Mouse (Mus musculus): ENCODE results near the gene Tmem9b. TPM values are rescaled to one million over a fixed set of nuclear protein-coding genes. Genes with fewer than 3 reads are reported as not detected.

Tmem9b gene
- polyA plus RNA-seq, 1 experiment from 2014 or later = 49.8 TPM

- Histone ChIP-seq H3K36me3 (replicated peaks) (no peaks in the 10 kb centered on the region), H3K9ac (no peak overlapping the region), H3K4me2 (peak overlapping the region; percentile 68; the same call in 1 of the 2 replicates), H3K27me3 (peaks cover 9% of the 10 kb centered on the region), H3K4me1 (peaks cover 9% of the 10 kb centered on the region; the same call in 1 of the 2 replicates), H3K4me3 (replicated peaks) (peak overlapping the region; percentile 70; the same call in 1 of the 2 replicates), H3K9me3 (no peaks in the 10 kb centered on the region), H3K27ac (no peak overlapping the region)
- 32% methylated on average over 4 of the region's 4 CpGs for WGBS
- no peak for ATAC-seq (ENCODE audit: low FRiP score)
Measured at GRCm38 (mm10) chr7:109702721-109703120, 50.0 kb downstream of the Tmem9b start.

DNA sequence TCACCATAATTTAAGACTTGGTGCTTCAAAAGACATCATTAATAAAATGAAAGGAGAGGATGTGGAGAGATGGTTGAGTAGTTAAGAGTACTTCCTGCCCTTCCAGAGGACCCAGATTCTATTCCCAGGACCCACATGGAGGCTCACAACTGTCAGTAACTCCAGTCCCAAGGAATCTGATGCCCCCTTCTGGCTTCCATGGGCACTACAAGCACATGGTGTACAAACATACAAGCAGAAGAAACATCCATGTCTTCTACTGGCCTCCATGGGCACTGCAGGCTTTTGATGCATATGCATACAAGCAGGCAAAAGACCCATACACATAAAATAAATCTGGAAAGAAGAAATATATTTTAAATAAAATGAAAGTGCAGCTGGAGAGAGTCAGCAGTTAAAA lies 52.5 kb downstream of the Tmem9b start:
- Histone ChIP-seq H3K4me2 (no peak overlapping the region), H3K9me3 (no peaks in the 10 kb centered on the region), H3K4me3 (replicated peaks) (no peak overlapping the region), H3K9ac (no peak overlapping the region), H3K4me1 (peaks cover 5% of the 10 kb centered on the region; the same call in 1 of the 2 replicates), H3K36me3 (replicated peaks) (no peaks in the 10 kb centered on the region), H3K27ac (no peak overlapping the region), H3K27me3 (peaks cover 9% of the 10 kb centered on the region)
- no peak for ATAC-seq (ENCODE audit: low FRiP score)

- H3K36me3 ChIP-seq (replicated peaks) = no peaks in the 10 kb centered on the region
Measured at GRCm38 (mm10) chr7:109695339-109695726, 57.3 kb downstream of the Tmem9b start.

DNA sequence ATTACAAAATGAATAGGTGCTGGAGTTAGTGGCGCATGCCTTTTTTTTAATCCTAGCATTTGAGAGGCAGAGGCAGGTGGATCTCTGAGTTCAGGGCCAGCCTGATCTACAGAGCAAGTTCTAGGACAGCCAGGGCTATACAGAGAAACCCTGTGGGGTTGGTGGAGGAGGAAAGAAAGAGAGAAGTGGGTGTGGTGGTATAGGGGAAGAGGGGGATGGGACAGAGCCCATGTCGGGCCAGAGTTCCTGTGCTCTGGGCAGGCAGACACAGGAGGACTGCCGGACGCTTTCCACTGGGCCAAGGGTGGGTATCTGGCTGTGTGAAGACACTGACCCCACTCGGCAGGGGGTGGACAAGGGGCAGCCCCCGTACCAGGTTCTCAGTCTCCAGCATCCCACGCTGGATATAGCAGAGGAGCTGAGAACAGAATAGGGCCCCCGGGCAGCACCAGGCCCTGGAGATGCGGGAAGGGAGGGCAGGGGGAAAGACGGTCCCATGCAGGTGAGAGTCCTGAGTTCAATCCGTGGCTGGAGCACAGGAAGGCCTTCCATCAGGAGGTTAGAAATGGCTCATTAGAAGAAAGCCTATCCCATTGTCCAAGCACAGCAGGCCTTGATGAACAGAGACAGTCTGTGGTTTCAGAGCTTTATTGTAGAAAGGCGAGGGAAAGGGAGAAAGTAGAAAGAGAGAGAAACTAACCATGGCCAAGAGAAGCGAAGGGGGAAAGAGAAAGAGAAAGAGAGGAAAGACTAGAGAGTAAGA lies 57.9 kb downstream of the Tmem9b start:
- ATAC-seq (ENCODE audit: low FRiP score) = no peak
- Histone ChIP-seq H3K36me3 (replicated peaks) (no peaks in the 10 kb centered on the region), H3K27ac (no peak overlapping the region), H3K4me2 (no peak overlapping the region), H3K27me3 (no peaks in the 10 kb centered on the region), H3K4me3 (replicated peaks) (no peak overlapping the region), H3K9ac (no peak overlapping the region), H3K4me1 (no peaks in the 10 kb centered on the region), H3K9me3 (no peaks in the 10 kb centered on the region)
- 80% methylated on average over 13 of the region's 13 CpGs for WGBS

More at GRCm38 (mm10) chr7:109695339-109695726, 57.3 kb downstream of the Tmem9b start:
- no peak overlapping the region for H3K9ac ChIP-seq
- H3K4me1 ChIP-seq = no peaks in the 10 kb centered on the region
- no peak for ATAC-seq (ENCODE audit: low FRiP score)
- WGBS = 93% methylated on average over 10 of the region's 10 CpGs
- H3K9me3 ChIP-seq = no peaks in the 10 kb centered on the region
- no peak overlapping the region for H3K4me3 ChIP-seq (replicated peaks)
- no peaks in the 10 kb centered on the region for H3K27me3 ChIP-seq
- H3K27ac ChIP-seq = no peak overlapping the region
- H3K4me2 ChIP-seq = no peak overlapping the region

DNA sequence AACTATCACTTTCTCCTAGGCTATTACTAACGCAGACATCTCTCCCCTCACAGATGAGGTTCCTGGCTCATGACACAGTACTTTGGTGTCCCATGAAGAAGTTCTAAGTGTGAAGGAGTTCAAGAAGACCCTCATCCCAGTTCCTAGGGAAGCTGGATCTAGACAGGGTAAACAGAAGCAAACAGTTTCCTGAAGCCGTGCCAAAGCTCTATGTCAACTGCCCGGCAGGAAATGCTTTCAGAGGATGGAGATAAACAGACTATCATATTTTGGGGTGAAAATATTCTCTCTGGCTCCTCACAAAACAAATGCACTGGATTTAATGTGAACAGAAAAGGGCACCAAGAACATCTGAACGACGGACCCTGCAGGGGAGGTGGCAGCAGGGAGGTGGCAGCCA lies 61.7 kb downstream of the Tmem9b start:
- no peak for ATAC-seq (ENCODE audit: low FRiP score)
- Histone ChIP-seq H3K27me3 (no peaks in the 10 kb centered on the region), H3K9me3 (no peaks in the 10 kb centered on the region), H3K36me3 (replicated peaks) (no peaks in the 10 kb centered on the region), H3K4me1 (peaks cover 8% of the 10 kb centered on the region; the same call in 1 of the 2 replicates), H3K9ac (no peak overlapping the region), H3K4me2 (no peak overlapping the region), H3K27ac (no peak overlapping the region), H3K4me3 (replicated peaks) (no peak overlapping the region)
- 87% methylated on average over 5 of the region's 5 CpGs for WGBS

- no peak overlapping the region for H3K4me3 ChIP-seq (replicated peaks)
- H3K4me2 ChIP-seq = no peak overlapping the region
- WGBS = 85% methylated on average over 3 of the region's 3 CpGs
- no peak for ATAC-seq (ENCODE audit: low FRiP score)
- H3K27ac ChIP-seq = no peak overlapping the region
- H3K9ac ChIP-seq = no peak overlapping the region
- no peaks in the 10 kb centered on the region for H3K36me3 ChIP-seq (replicated peaks)
- H3K9me3 ChIP-seq = no peaks in the 10 kb centered on the region
- no peaks in the 10 kb centered on the region for H3K27me3 ChIP-seq
- H3K4me1 ChIP-seq = peaks cover 8% of the 10 kb centered on the region; the same call in 1 of the 2 replicates
Measured at GRCm38 (mm10) chr7:109690101-109690500, 62.6 kb downstream of the Tmem9b start.

DNA sequence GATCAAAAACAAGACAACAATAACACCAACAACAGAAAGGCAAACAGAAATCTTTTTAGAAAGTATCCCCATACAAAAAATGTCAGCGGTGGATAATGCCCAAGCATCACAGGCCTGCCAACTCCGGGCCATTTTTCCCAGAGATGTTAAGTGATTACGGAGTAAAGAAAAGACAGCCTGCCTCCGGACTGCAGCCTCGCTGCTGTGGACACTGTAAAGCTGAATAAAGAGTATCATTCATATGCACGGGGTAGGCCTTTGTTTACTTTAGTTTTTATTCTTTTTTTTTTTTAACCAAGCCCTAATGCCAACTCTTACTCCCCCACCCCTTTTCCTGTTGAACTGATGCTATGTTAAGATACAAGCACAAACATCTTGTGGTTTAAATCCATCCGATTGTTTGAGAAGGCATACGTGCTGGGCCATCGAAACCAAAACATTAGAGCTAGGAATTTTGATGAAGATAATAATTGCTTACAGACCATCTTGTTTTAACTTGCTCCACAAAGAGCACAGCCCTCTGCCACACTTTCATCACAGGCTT lies 66.0 kb downstream of the Tmem9b start:
- ATAC-seq (ENCODE audit: low FRiP score) = no peak
- Histone ChIP-seq H3K4me1 (peaks cover 8% of the 10 kb centered on the region; the same call in 1 of the 2 replicates), H3K9ac (no peak overlapping the region), H3K9me3 (no peaks in the 10 kb centered on the region), H3K36me3 (replicated peaks) (no peaks in the 10 kb centered on the region), H3K27me3 (no peaks in the 10 kb centered on the region), H3K27ac (no peak overlapping the region), H3K4me2 (no peak overlapping the region), H3K4me3 (replicated peaks) (no peak overlapping the region)
- 25% methylated on average over 9 of the region's 9 CpGs for WGBS

Other genes with a start within 250 kb of the Tmem9b start
- 0.64 and 1.6 TPM in 2 replicates for gene Trim66, start 244.7 kb downstream of the Tmem9b start, polyA plus RNA-seq (2016; fragmentation: Nextera tagmentation; extraction: Ambion mirVana)
- 97.2 and 98.3 TPM in 2 replicates for gene Rpl27a, start 233.7 kb downstream of the Tmem9b start, polyA plus RNA-seq (2016; fragmentation: Nextera tagmentation; extraction: Ambion mirVana)
- 24.6 and 26.0 TPM in 2 replicates for gene St5, start 49.3 kb downstream of the Tmem9b start, polyA plus RNA-seq (2016; fragmentation: Nextera tagmentation; extraction: Ambion mirVana)
- gene Akip1, start 49.2 kb downstream of the Tmem9b start, polyA plus RNA-seq (2016; fragmentation: Nextera tagmentation; extraction: Ambion mirVana) = 15.6 and 17.4 TPM in 2 replicates
- gene BC051019, start 29.0 kb downstream of the Tmem9b start, polyA plus RNA-seq (2016; fragmentation: Nextera tagmentation; extraction: Ambion mirVana) = not detected in 2 replicates
- gene Ascl3, start 21.1 kb downstream of the Tmem9b start, polyA plus RNA-seq (2016; fragmentation: Nextera tagmentation; extraction: Ambion mirVana) = not detected in 2 replicates
- 2.2 and 2.3 TPM in 2 replicates for gene Nrip3, start 29.1 kb upstream of the Tmem9b start, polyA plus RNA-seq (2016; fragmentation: Nextera tagmentation; extraction: Ambion mirVana)
- gene Scube2, start 112.8 kb upstream of the Tmem9b start, polyA plus RNA-seq (2016; fragmentation: Nextera tagmentation; extraction: Ambion mirVana) = 1.5 and 1.8 TPM in 2 replicates
- 52.2 and 53.6 TPM in 2 replicates for gene Dennd5a, start 207.6 kb upstream of the Tmem9b start, polyA plus RNA-seq (2016; fragmentation: Nextera tagmentation; extraction: Ambion mirVana)
- 75.8 and 78.8 TPM in 2 replicates for gene Tmem41b, start 234.1 kb upstream of the Tmem9b start, polyA plus RNA-seq (2016; fragmentation: Nextera tagmentation; extraction: Ambion mirVana)

Measured in forebrain, embryonic 12.5 days (tissue).